In the genomic region with DNA sequence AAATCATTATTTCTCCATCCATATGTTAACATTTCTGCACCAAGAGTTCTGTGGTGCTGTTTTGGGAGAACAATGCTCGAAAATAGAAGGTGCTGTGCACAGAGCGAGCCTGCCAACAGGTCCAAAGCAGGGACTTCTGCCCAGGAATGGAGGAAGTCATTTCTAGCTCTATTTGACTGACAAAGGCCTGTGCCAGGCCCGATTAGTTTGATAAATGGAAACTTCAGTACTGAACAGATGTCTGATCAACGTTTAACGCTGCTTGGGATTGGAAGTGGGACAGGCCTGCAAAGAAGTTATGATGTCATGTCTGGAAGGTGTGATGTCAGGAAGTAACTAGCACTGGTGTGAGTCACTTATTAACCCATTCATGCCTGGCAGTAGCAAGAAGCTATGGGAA, we compare ENCODE assay signal across 18 mouse cellular contexts. TPM values are rescaled to one million over a fixed set of nuclear protein-coding genes. Genes with fewer than 3 reads are reported as not detected.
DNase-seq lines count a peak whose midpoint lies in the region.
"Had no signal": no experiment of that assay in that cellular context is flagged by ENCODE, and none has a peak within 500 bp of the region (broad histone marks: within the 10 kb centered on the region; RNA-seq: fewer than 3 reads in every experiment).

No protein-coding gene starts in this region.

- peak; percentile 34 for DNase-seq in layer of hippocampus, adult 9-11 months
- DNase-seq in layer of hippocampus, postnatal 25 days (ENCODE audit: extremely low spot score in 1 of 2, low spot score in 1 of 2), result no peak
- DNase-seq in MN1 (ENCODE audit: low spot score), result peak; percentile 49
- peak; percentile 26 for DNase-seq in brain, adult 2 months (ENCODE audit: low read depth, low spot score)
- peak; percentile 26 for DNase-seq in telencephalon, adult 2 months (ENCODE audit: low read depth, low spot score)
- DNase-seq in testis, postnatal 10 days (ENCODE audit: low spot score), result no peak
- no peak for DNase-seq in cerebellum, postnatal 14 days
- DNase-seq: adrenal gland, adult 8-10 months; adrenal gland, postnatal 36 days; cerebellum, adult 11 months; cerebellum, adult 9-10 months; cerebellum, postnatal 36 days; gastrocnemius, postnatal 36 days; heart, adult 18-20 months; heart, postnatal 14 days had no signal

RNA-seq across cellular contexts. Expression of gene Gucy1b2, which starts 37.4 kb away (rescaled TPM):
- total RNA-seq in layer of hippocampus, postnatal 25 days (2021), result under 1 TPM in 1 of 2 experiments, not detected in 1; 0.39 TPM
- total RNA-seq: gastrocnemius, adult 8-10 months; gastrocnemius, postnatal 36 days; heart, postnatal 14 days; hematopoietic stem cell, adult 5-6 weeks; MEL had no signal

Comparison
In these comparisons a context has a peak if more than half of its experiments do, and no peak if none do; other contexts are left out.
1. DNase-seq: peak in layer of hippocampus, adult 9-11 months (single experiment), MN1 (single experiment), brain, adult 2 months (single experiment) and telencephalon, adult 2 months (single experiment); none in layer of hippocampus, postnatal 25 days (0 of 2), testis, postnatal 10 days (single experiment) and cerebellum, postnatal 14 days (0 of 2).